Mouse (Mus musculus) cerebellum, adult 2 months (tissue): Measurements from ENCODE around the gene Hmgcl.

Experiments used
- CTCF ChIP-seq: fragments of 200-500 bp; IDR thresholded peaks from 2 replicates; pipeline ENCODE4 v1.5.1; 2011; ENCODE audit warnings: low read depth, mild to moderate bottlenecking, control low read depth, low read length, moderate library complexity, borderline replicate concordance; ENCODE audit not compliant: insufficient read depth
- POLR2A ChIP-seq: fragments of 200-500 bp; IDR thresholded peaks from 2 replicates; pipeline ENCODE4 v1.6.1; 2011; ENCODE audit warnings: low read length, control low read depth, borderline replicate concordance; ENCODE audit not compliant: insufficient read depth

- TF ChIP-seq CTCF, result no peak
- TF ChIP-seq POLR2A, result no peak
Measured at GRCm38 (mm10) chr4:135976146-135976545, 29.9 kb downstream of the Hmgcl start.
